Mouse (Mus musculus) hindbrain, postnatal 0 days (tissue): ENCODE data around the gene Serpina1e. TPM values are rescaled to one million over a fixed set of nuclear protein-coding genes. Genes with fewer than 3 reads are reported as not detected.
"Not testable (repeated sequence)": the region's sequence is repeated elsewhere in the genome, so short reads cannot be mapped to it uniquely, and the experiment has no call there.

Experiments
- ATAC-seq: fragments of 200-750 bp; cut with Nextera tagmentation; 2 replicates; pipeline ENCODE4 v1.8.0; 2017; ENCODE audit warnings: mild to moderate bottlenecking, moderate TSS enrichment, moderate library complexity
- DNase-seq: peaks from one replicate; pipeline ENCODE4 v3.0.0-alpha.2; 2015; ENCODE audit warnings: low spot score
- H3K27ac ChIP-seq: fragments of 300-500 bp; sonication (generic); 2 replicates; pipeline ENCODE4 v1.5.1; 2014; ENCODE audit warnings: mild to moderate bottlenecking
- H3K27me3 ChIP-seq: fragments of 300-500 bp; sonication (generic); 2 replicates; pipeline ENCODE4 v1.6.1; 2014; ENCODE audit warnings: low read length, mixed read lengths; ENCODE audit not compliant: insufficient read depth
- H3K36me3 ChIP-seq: fragments of 300-500 bp; sonication (generic); 2 replicates; pipeline ENCODE4 v1.6.1; 2014; ENCODE audit warnings: low read length, mixed read lengths; ENCODE audit not compliant: insufficient read depth
- H3K4me1 ChIP-seq: fragments of 300-500 bp; sonication (generic); 2 replicates; pipeline ENCODE4 v1.6.1; 2014; ENCODE audit warnings: antibody characterized with exemption, low read length, mixed read lengths; ENCODE audit not compliant: insufficient read depth
- H3K4me2 ChIP-seq: fragments of 300-500 bp; sonication (generic); 2 replicates; pipeline ENCODE4 v1.6.1; 2014; ENCODE audit warnings: low read depth, mild to moderate bottlenecking, low read length, moderate library complexity, mixed read lengths
- H3K4me3 ChIP-seq: fragments of 300-500 bp; sonication (generic); 2 replicates; pipeline ENCODE4 v1.5.1; 2014; ENCODE audit warnings: low read length
- H3K9ac ChIP-seq: fragments of 300-500 bp; sonication (generic); replicated peaks from 2 replicates; pipeline ENCODE4 v1.6.1; 2014; ENCODE audit warnings: mild to moderate bottlenecking, low read length, moderate library complexity, mixed read lengths
- H3K9me3 ChIP-seq: fragments of 300-500 bp; sonication (generic); 2 replicates; pipeline ENCODE4 v1.6.1; 2016; ENCODE audit warnings: low read length, mixed read lengths
- CTCF ChIP-seq: IDR thresholded peaks from 2 replicates; pipeline ENCODE4 v1.5.1; 2016; ENCODE audit warnings: antibody characterized with exemption, control low read depth, low read depth
- WGBS: fragments of 180-500 bp; shearing (Covaris S2); extraction: QIAGEN DNeasy Blood & Tissue Kit; methylation state at CpG from one replicate; pipeline ENCODE4 v1.1.7; 2014; 5-methylcytosine and 5-hydroxymethylcytosine counted together
- polyA plus RNA-seq: library from polyadenylated mRNA; unstranded; fragments of >200 nt; fragmentation: Nextera tagmentation; extraction: Ambion mirVana; gene quantifications from 2 replicates; pipeline ENCODE4 v1.2.1, GENCODE M21; 2015
- total RNA-seq: library from RNA; depleted of rRNA; stranded (reverse); fragments of >200 nt; gene quantifications from 2 replicates; pipeline ENCODE4 v1.2.3, GENCODE M21; 2014

The Serpina1e gene
- total and polyA plus RNA-seq, 2 experiments from 2014 or later = not detected

- no peak for TF ChIP-seq CTCF
- Histone ChIP-seq H3K27ac (no peak overlapping the region), H3K9ac (no peak overlapping the region), H3K4me1 (no peaks in the 10 kb centered on the region), H3K4me3 (no peak overlapping the region), H3K9me3 (no peaks in the 10 kb centered on the region), H3K4me2 (no peak overlapping the region), H3K27me3 (no peaks in the 10 kb centered on the region), H3K36me3 (no peaks in the 10 kb centered on the region)
- no peak for DNase-seq
- 88% methylated on average over 4 of the region's 4 CpGs for WGBS
- no peak for ATAC-seq
Observed at GRCm38 (mm10) chr12:103963288-103963687, 4.5 kb upstream of the Serpina1e start.

GRCm38 (mm10) chr12:103962860-103963259 lies 4.1 kb upstream of the Serpina1e start:
- no peak for DNase-seq
- 93% methylated on average over 8 of the region's 8 CpGs for WGBS
- no peak for TF ChIP-seq CTCF
- H3K9ac ChIP-seq = no peak overlapping the region
- no peaks in the 10 kb centered on the region for H3K27me3 ChIP-seq
- no peak overlapping the region for H3K4me3 ChIP-seq
- no peak for ATAC-seq
- no peak overlapping the region for H3K27ac ChIP-seq
- H3K4me1 ChIP-seq = no peaks in the 10 kb centered on the region
- no peaks in the 10 kb centered on the region for H3K9me3 ChIP-seq
- no peaks in the 10 kb centered on the region for H3K36me3 ChIP-seq
- H3K4me2 ChIP-seq = no peak overlapping the region

GRCm38 (mm10) chr12:103962337-103962736 lies 3.6 kb upstream of the Serpina1e start:
- ATAC-seq = no peak
- H3K27me3 ChIP-seq = no peaks in the 10 kb centered on the region

GRCm38 (mm10) chr12:103961716-103962115 lies 2.9 kb upstream of the Serpina1e start:
- Histone ChIP-seq H3K36me3 (no peaks in the 10 kb centered on the region), H3K4me3 (no peak overlapping the region), H3K9me3 (no peaks in the 10 kb centered on the region), H3K4me2 (no peak overlapping the region), H3K4me1 (no peaks in the 10 kb centered on the region), H3K27me3 (no peaks in the 10 kb centered on the region), H3K27ac (no peak overlapping the region), H3K9ac (no peak overlapping the region)
- WGBS = 100% methylated on average over 1 of the region's 1 CpGs
- ATAC-seq (no peak), DNase-seq (no peak)
- TF ChIP-seq CTCF = no peak

More at GRCm38 (mm10) chr12:103962337-103962736, 3.6 kb upstream of the Serpina1e start:
- H3K4me2 ChIP-seq = no peak overlapping the region
- no peaks in the 10 kb centered on the region for H3K9me3 ChIP-seq
- H3K4me3 ChIP-seq = no peak overlapping the region
- no peaks in the 10 kb centered on the region for H3K4me1 ChIP-seq
- H3K27ac ChIP-seq = no peak overlapping the region
- TF ChIP-seq CTCF = no peak
- H3K36me3 ChIP-seq = no peaks in the 10 kb centered on the region
- 85% methylated on average over 5 of the region's 5 CpGs for WGBS
- no peak for DNase-seq
- H3K9ac ChIP-seq = no peak overlapping the region

- not testable (repeated sequence) for H3K4me3 ChIP-seq, DNase-seq, H3K27me3 ChIP-seq, H3K9ac ChIP-seq, H3K4me1 ChIP-seq, ATAC-seq, H3K9me3 ChIP-seq, H3K4me2 ChIP-seq, H3K27ac ChIP-seq, H3K36me3 ChIP-seq
- 100% methylated on average over 2 of the region's 2 CpGs for WGBS
Observed at GRCm38 (mm10) chr12:103956555-103956954, 2.2 kb downstream of the Serpina1e start.

GRCm38 (mm10) chr12:103952972-103953371 lies 5.8 kb downstream of the Serpina1e start:
- not testable (repeated sequence) for H3K27me3 ChIP-seq, H3K4me1 ChIP-seq, H3K27ac ChIP-seq, H3K4me2 ChIP-seq, H3K9me3 ChIP-seq, ATAC-seq, H3K36me3 ChIP-seq, DNase-seq, H3K4me3 ChIP-seq, H3K9ac ChIP-seq
- WGBS = 79% methylated on average over 3 of the region's 3 CpGs

- no peaks in the 10 kb centered on the region for H3K9me3 ChIP-seq
- H3K27ac ChIP-seq = no peak overlapping the region
- no peaks in the 10 kb centered on the region for H3K4me1 ChIP-seq
- TF ChIP-seq CTCF = no peak
- 89% methylated on average over 4 of the region's 4 CpGs for WGBS
- no peaks in the 10 kb centered on the region for H3K27me3 ChIP-seq
- H3K36me3 ChIP-seq = no peaks in the 10 kb centered on the region
- H3K4me2 ChIP-seq = no peak overlapping the region
- no peak for ATAC-seq
- DNase-seq = no peak
- no peak overlapping the region for H3K4me3 ChIP-seq
- H3K9ac ChIP-seq = no peak overlapping the region
Observed at GRCm38 (mm10) chr12:103946243-103946642, 12.5 kb downstream of the Serpina1e start.

GRCm38 (mm10) chr12:103909181-103909580 lies 49.6 kb downstream of the Serpina1e start:
- not testable (repeated sequence) for H3K36me3 ChIP-seq

GRCm38 (mm10) chr12:103907746-103908145 lies 51.0 kb downstream of the Serpina1e start:
- H3K4me1 ChIP-seq, H3K4me2 ChIP-seq, H3K9me3 ChIP-seq, H3K36me3 ChIP-seq, H3K27me3 ChIP-seq, H3K4me3 ChIP-seq, H3K9ac ChIP-seq, H3K27ac ChIP-seq, DNase-seq, ATAC-seq: not testable (repeated sequence)
- 40% methylated on average over 1 of the region's 1 CpGs for WGBS

More at GRCm38 (mm10) chr12:103909181-103909580, 49.6 kb downstream of the Serpina1e start:
- not testable (repeated sequence) for H3K9ac ChIP-seq, H3K27me3 ChIP-seq, H3K4me1 ChIP-seq, H3K27ac ChIP-seq, H3K9me3 ChIP-seq, H3K4me3 ChIP-seq, H3K4me2 ChIP-seq, ATAC-seq, DNase-seq
- WGBS = 96% methylated on average over 10 of the region's 16 CpGs

GRCm38 (mm10) chr12:103904837-103905340 lies 53.9 kb downstream of the Serpina1e start, which contains the start of gene Serpina1c:
Gene Serpina1c, minus strand, starts transcription at chr12:103904887.
- not testable (repeated sequence) for DNase-seq, H3K4me3 ChIP-seq, H3K9me3 ChIP-seq, H3K4me1 ChIP-seq, H3K4me2 ChIP-seq, ATAC-seq, H3K36me3 ChIP-seq, H3K27me3 ChIP-seq, H3K27ac ChIP-seq, H3K9ac ChIP-seq
- WGBS = 80% methylated on average over 4 of the region's 4 CpGs
